Mouse (Mus musculus) forebrain, embryonic 15.5 days (tissue): Measurements from ENCODE around the gene Adamts9. TPM values are rescaled to one million over a fixed set of nuclear protein-coding genes. Genes with fewer than 3 reads are reported as not detected.

Source experiments
- ATAC-seq: fragments of 200-750 bp; cut with Nextera tagmentation; replicated peaks from 2 replicates; pipeline ENCODE4 v1.8.0; 2017; ENCODE audit warnings: mild to moderate bottlenecking, moderate TSS enrichment, moderate library complexity
- H3K27ac ChIP-seq: fragments of 300-500 bp; sonication (generic); replicated peaks from 2 replicates; pipeline ENCODE4 v1.5.1; 2015; ENCODE audit warnings: mild to moderate bottlenecking, inconsistent platforms
- H3K27me3 ChIP-seq: fragments of 300-500 bp; sonication (generic); 2 replicates; pipeline ENCODE4 v1.6.1; 2015; ENCODE audit warnings: inconsistent platforms
- H3K36me3 ChIP-seq: fragments of 300-500 bp; sonication (generic); 2 replicates; pipeline ENCODE4 v1.6.1; 2015; ENCODE audit warnings: mild to moderate bottlenecking, inconsistent platforms
- H3K4me1 ChIP-seq: fragments of 300-500 bp; sonication (generic); 2 replicates; pipeline ENCODE4 v1.6.1; 2015; ENCODE audit warnings: inconsistent platforms
- H3K4me2 ChIP-seq: fragments of 300-500 bp; sonication (generic); replicated peaks from 2 replicates; pipeline ENCODE4 v1.6.1; 2015; ENCODE audit warnings: mild to moderate bottlenecking, inconsistent platforms
- H3K4me3 ChIP-seq: fragments of 300-500 bp; sonication (generic); 2 replicates; pipeline ENCODE4 v1.5.1; 2015; ENCODE audit warnings: mild to moderate bottlenecking, inconsistent platforms
- H3K9ac ChIP-seq: fragments of 300-500 bp; sonication (generic); replicated peaks from 2 replicates; pipeline ENCODE4 v1.6.1; 2015; ENCODE audit warnings: mild to moderate bottlenecking, inconsistent platforms
- H3K9me3 ChIP-seq: fragments of 300-500 bp; sonication (generic); 2 replicates; pipeline ENCODE4 v1.6.1; 2016; ENCODE audit warnings: inconsistent platforms
- WGBS: fragments of 180-500 bp; shearing (Covaris S2); methylation state at CpG from one replicate; pipeline ENCODE4 v1.1.7; 2015; ENCODE audit warnings: mixed read lengths; 5-methylcytosine and 5-hydroxymethylcytosine counted together
- polyA plus RNA-seq: library from polyadenylated mRNA; unstranded; fragments of >200 nt; fragmentation: Nextera tagmentation; extraction: Ambion mirVana; gene quantifications from 2 replicates; pipeline ENCODE4 v1.2.1, GENCODE M21; 2015

Adamts9 gene
- polyA plus RNA-seq, 1 experiment from 2014 or later, result 1.0 TPM

DNA sequence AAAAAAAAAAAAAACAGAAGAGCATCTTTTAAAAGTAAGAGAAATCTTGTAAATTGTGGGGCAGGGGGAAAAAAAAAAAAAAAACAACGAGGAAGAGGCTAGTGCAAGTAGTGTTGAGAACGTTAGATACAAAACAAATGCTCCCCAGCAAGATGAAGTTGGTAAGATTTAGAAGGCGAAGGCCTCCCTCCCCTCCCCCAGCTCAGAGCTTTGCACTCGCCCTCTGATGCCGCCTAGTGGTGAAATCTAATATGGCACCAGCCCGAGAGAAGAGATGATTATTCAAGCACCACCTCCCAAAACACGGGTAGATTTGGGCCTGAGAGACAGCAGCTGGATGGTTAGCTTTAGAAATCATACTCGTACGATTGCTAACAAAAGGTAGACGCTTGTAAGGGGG lies 215.2 kb downstream of the Adamts9 start:
- H3K36me3 ChIP-seq, result no peaks in the 10 kb centered on the region
- H3K9ac ChIP-seq, result no peak overlapping the region
- H3K27me3 ChIP-seq, result no peaks in the 10 kb centered on the region
- peak; percentile 57 for ATAC-seq
- 2% methylated on average over 10 of the region's 10 CpGs for WGBS
- no peak overlapping the region for H3K4me3 ChIP-seq
- H3K4me2 ChIP-seq, result 0 out of 2 replicates have a peak overlapping the region, but pooled peaks have one; percentile 10
- peak overlapping the region; percentile 67 for H3K27ac ChIP-seq
- peaks cover 22% of the 10 kb centered on the region for H3K4me1 ChIP-seq
- H3K9me3 ChIP-seq, result no peaks in the 10 kb centered on the region

DNA sequence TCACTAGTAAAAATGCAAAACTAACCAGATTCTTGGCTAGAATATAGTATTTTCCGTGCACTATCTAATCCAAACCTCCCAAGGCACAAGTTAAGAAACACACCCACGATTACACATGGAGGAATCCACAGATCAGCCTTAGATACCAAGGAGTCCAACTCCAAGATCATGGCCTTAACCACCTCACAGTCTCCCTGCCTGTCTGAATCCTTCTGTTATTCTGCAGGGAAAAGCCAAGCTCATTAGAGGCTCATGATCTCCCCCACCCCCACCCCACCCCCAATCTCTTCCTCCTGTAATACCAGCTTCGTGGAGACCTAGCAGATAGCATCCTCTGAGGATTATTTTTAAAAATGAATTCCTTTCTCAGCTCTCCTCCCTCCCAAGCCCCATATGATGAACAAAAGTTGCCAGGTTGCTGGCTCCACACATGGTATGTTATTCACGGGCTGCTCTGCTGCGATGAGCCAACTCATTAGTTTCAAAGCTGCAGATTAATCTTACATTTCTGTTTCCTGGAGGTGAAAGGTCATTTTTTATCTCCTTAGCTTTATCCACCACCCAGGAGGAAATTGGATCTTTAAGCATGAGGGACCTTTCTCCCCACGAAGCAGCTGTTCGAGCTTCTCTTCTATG lies 215.8 kb downstream of the Adamts9 start:
- 0 out of 2 replicates have a peak, but pooled peaks have one; percentile 64 for ATAC-seq
- peak overlapping the region; percentile 55 for H3K27ac ChIP-seq

DNA sequence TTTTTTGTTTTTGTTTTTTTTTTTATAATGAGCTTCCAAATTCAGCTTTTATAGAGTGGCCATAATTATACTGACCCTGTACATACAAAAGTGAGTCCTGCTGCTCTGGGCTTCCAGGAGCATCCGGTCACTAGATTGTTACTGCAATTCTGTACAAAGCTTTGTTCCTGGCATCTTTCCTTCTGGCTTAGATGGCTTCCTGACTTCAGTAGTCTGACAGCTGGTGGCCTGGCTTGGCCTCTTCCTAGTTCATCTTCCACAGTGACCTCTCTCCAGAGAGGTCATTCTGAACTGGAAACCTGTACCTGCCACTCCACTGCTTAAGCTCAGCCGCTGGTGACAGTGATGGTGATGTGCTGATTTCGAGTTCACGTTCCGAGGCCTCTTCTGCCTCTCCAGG lies 217.2 kb downstream of the Adamts9 start:
- H3K4me3 ChIP-seq, result no peak overlapping the region
- ATAC-seq, result no peak
- H3K27ac ChIP-seq, result no peak overlapping the region
- H3K4me1 ChIP-seq, result peaks cover 22% of the 10 kb centered on the region
- H3K36me3 ChIP-seq, result no peaks in the 10 kb centered on the region
- no peak overlapping the region for H3K9ac ChIP-seq
- no peaks in the 10 kb centered on the region for H3K27me3 ChIP-seq
- WGBS, result 82% methylated on average over 5 of the region's 5 CpGs
- H3K4me2 ChIP-seq, result no peak overlapping the region
- H3K9me3 ChIP-seq, result no peaks in the 10 kb centered on the region

More for the DNA sequence above, 215.8 kb downstream of the Adamts9 start:
- no peak overlapping the region for H3K9ac ChIP-seq
- H3K27me3 ChIP-seq, result no peaks in the 10 kb centered on the region
- H3K36me3 ChIP-seq, result no peaks in the 10 kb centered on the region
- H3K4me2 ChIP-seq, result no peak overlapping the region
- H3K4me3 ChIP-seq, result no peak overlapping the region
- WGBS, result 13% methylated on average over 7 of the region's 7 CpGs
- H3K4me1 ChIP-seq, result peaks cover 22% of the 10 kb centered on the region
- H3K9me3 ChIP-seq, result no peaks in the 10 kb centered on the region

DNA sequence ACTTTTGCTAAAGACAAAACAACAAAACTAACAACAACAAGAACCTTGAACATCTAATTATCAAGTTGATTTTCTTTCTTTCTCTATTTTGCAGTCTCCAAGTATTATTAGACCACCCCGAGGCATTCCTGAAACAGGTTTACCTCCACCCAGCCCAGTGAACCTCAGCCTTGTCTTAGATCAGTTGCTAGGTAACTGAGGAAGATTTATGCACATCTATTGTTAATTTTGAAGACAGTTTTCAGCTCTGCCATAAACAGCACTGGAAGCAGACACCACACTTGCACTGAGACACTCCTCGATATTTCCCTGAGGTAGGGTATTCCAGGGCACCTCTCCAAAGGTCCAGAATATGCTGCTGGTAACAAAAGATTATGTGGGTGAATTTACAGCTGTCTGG lies 218.9 kb downstream of the Adamts9 start:
- Histone ChIP-seq H3K36me3 (no peaks in the 10 kb centered on the region), H3K4me1 (peaks cover 22% of the 10 kb centered on the region), H3K4me3 (no peak overlapping the region), H3K4me2 (no peak overlapping the region), H3K9ac (no peak overlapping the region), H3K9me3 (no peaks in the 10 kb centered on the region), H3K27me3 (no peaks in the 10 kb centered on the region), H3K27ac (peak overlapping the region; percentile 60)
- no peak for ATAC-seq
- WGBS, result 45% methylated on average over 2 of the region's 2 CpGs

Other genes with a start within 250 kb of the Adamts9 start
- 8.3 and 9.1 TPM in 2 replicates for gene Prickle2, start 237.3 kb downstream of the Adamts9 start, polyA plus RNA-seq
- gene A730049H05Rik, start 127.0 kb downstream of the Adamts9 start, polyA plus RNA-seq, result 0.28 and 0.41 TPM in 2 replicates
- not detected in 2 replicates for gene Gm15737, start 74.1 kb downstream of the Adamts9 start, polyA plus RNA-seq